Mouse (Mus musculus): ENCODE measurements around the gene Pfpl.

The Pfpl gene

GRCm38 (mm10) chr19:12465530-12466144 is 37.9 kb downstream of the Pfpl start:
- no peak for DNase-seq

DNA sequence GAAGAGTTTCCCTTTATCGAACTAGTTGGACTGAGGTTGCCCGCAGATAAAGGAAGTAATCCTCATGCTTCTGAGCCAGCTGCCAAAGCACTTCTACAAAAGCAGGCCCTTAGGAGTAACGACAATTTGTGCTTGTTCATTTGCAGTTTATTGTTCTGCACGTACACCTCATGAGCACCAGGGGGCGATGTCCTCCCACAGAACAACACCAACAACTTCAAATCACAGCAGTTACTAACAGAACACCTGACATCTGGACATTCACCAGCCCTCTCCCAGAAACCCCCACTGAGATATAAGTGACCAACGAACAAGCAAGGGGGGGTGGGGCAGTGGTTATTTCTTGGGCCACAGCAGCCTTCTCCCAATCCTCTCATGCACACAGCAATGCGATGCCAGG is 38.5 kb downstream of the Pfpl start:
- peak; percentile 75 for DNase-seq

GRCm38 (mm10) chr19:12467436-12467835 is 39.7 kb downstream of the Pfpl start:
- DNase-seq = peak; percentile 72

GRCm38 (mm10) chr19:12471866-12472265 is 44.2 kb downstream of the Pfpl start:
- peak; percentile 58 for DNase-seq

DNA sequence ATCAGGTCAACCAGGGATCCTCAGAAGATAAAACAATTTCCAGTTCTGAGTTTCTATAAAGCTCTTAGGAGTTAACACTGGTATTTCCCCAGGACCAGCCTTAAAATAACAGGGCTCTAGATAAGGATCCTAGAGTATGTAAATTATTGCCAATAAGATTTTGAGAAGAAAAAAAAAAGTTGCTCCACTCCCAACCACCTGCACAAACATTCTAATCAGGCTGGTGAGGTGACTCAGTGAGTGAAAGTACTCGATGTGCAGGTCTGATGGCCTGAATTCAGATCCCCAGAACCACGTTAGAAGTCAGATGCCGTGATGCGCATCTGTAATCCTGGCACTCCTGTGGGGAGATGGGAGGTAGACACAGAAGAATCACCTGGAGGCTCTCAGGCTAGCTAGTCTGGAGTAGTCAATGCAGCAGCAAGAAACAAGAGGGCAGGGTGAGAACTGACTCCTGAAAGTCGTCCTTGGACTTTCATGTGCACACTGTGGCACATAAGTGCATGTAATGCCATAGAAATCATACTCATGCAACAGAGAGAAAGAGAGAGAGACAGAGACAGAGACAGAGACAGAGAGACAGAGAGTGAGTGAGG is 44.8 kb downstream of the Pfpl start:
- DNase-seq = no peak

GRCm38 (mm10) chr19:12473201-12473641 is 45.5 kb downstream of the Pfpl start:
- no peak for DNase-seq

DNA sequence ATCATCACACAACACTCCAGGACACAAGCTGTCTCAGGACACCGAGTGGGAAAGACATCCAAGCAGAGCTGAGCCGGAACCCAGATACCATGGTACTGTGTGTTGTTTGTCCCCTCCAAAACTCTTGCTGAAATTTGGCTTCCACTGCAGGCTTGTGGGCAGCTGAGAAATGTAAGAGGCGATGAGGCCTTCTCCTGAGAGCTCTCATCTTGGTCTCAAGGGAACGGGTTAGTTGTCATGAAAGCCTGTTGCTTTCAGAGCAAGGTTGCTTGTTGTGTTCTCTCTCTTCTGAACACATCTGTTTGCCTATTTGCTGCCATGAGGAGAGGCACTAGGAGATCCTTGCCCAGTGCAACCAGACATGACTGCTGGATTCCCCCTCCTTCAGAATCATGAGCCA is 46.2 kb downstream of the Pfpl start:
- DNase-seq = peak; percentile 37

DNA sequence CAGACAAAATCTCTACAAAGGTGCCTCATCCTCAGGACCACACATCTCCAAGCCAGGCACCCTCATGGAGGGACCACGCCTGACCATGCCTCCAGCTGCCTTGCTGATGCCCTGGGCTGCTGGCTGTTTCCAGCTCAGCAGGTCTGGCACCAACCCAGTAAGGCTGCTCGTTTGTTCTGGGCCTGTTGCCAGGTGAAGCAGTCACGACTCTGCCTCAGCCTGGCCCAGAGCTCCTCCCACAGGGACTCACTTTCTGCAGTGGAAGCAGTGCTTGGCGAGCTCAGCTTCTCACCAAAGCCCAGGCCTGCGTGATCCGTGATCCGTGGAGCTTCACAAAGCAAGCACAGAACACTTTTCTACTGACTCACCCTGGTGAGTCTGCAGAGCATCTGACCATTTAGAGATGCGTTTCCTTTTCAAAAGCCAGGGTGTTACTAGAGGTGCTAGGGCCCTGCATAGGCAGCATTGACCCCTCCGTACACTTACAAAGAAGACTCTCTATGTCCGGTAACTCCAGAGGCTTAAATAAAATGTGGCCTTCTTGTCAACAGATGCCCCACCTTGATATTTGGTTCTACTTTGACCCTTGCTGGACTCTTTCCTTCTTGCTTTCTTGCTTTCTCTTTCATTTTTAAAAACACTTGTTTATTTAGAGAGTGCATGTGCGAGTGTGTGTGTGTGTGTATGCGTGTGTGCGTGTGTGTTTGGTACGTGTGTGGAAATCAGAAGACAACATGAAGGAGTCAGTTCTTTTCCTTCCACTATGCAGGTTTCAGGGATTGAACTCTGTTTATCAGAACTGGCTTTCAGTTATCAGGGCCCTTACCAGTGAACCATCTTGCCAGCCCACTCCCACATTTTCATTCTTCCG is 47.9 kb downstream of the Pfpl start:
- peak; percentile 96 for DNase-seq

DNA sequence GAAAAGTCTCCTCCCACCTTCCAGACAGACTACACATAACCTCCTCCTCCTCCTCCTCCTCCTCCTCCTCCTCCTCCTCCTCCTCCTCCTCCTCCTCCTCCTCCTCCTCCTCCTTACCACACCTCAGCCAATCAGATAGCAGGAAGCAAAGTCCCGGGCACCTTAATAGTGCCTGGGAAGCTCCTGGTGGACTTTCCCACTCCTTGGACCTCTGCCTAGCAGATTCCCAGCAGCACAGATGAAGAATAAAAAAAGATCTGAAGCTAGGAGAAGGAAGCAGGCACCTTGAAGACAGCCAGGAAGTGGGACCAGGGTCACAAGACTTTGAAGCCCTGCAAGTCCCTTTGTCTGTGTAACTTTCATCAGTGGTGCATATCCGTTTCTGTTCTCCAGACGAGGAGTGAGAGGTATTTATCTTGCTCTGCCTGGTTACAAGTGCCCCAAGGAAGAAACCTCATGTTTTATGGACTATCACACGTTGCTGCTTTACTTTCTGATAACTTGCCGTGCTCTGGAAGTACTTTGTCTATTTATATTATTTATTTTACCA is 49.1 kb downstream of the Pfpl start:
- DNase-seq = no peak

DNA sequence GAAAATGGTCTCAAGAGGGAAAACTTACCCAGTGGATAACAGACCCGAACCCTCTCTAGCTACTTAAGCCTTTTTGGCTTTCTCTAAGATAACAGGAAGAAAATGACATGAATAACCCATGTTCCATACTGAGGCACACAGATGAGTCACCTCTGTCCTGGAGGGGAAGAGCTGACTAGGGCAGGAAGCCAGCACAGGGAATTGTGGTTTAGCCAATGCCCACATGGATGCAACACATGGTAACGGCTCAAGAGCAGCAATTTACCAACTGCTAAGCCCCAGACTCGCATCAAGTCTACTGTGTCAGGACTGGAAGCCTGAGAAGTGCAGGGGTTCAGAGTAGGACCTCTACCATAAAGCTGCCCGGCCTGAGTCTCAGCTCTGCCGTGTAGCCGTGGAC is 50.7 kb downstream of the Pfpl start:
- no peak for DNase-seq

Measured in lung, postnatal 10 days (tissue).